Mouse (Mus musculus) neural tube, embryonic 15.5 days (tissue): ENCODE results near the gene Ccdc51. TPM values are rescaled to one million over a fixed set of nuclear protein-coding genes. Genes with fewer than 3 reads are reported as not detected.

ENCODE experiments used
- ATAC-seq: fragments of 200-750 bp; cut with Nextera tagmentation; 2 replicates; pipeline ENCODE4 v1.8.0; 2017; ENCODE audit warnings: mild to moderate bottlenecking, moderate TSS enrichment, moderate library complexity; ENCODE audit not compliant: low FRiP score
- H3K27ac ChIP-seq: fragments of 300-500 bp; sonication (generic); replicated peaks from 2 replicates; pipeline ENCODE4 v1.5.1; 2015; ENCODE audit warnings: mild to moderate bottlenecking, inconsistent platforms
- H3K27me3 ChIP-seq: fragments of 300-500 bp; sonication (generic); replicated peaks from 2 replicates; pipeline ENCODE4 v1.6.1; 2015; ENCODE audit warnings: inconsistent platforms
- H3K36me3 ChIP-seq: fragments of 300-500 bp; sonication (generic); 2 replicates; pipeline ENCODE4 v1.6.1; 2015; ENCODE audit warnings: inconsistent platforms
- H3K4me1 ChIP-seq: fragments of 300-500 bp; sonication (generic); 2 replicates; pipeline ENCODE4 v1.6.1; 2015; ENCODE audit warnings: inconsistent platforms
- H3K4me2 ChIP-seq: fragments of 300-500 bp; sonication (generic); 2 replicates; pipeline ENCODE4 v1.6.1; 2015; ENCODE audit warnings: inconsistent platforms, mild to moderate bottlenecking, moderate library complexity
- H3K4me3 ChIP-seq: fragments of 300-500 bp; sonication (generic); replicated peaks from 2 replicates; pipeline ENCODE4 v1.5.1; 2015; ENCODE audit warnings: mild to moderate bottlenecking, inconsistent platforms
- H3K9ac ChIP-seq: fragments of 300-500 bp; sonication (generic); replicated peaks from 2 replicates; pipeline ENCODE4 v1.6.1; 2015; ENCODE audit warnings: mild to moderate bottlenecking, inconsistent platforms
- H3K9me3 ChIP-seq: fragments of 300-500 bp; sonication (generic); replicated peaks from 2 replicates; pipeline ENCODE4 v1.6.1; 2016; ENCODE audit warnings: inconsistent platforms
- WGBS: fragments of 180-500 bp; shearing (Covaris S2); methylation state at CpG from one replicate; pipeline ENCODE4 v1.1.7; 2015; ENCODE audit warnings: mixed read lengths; 5-methylcytosine and 5-hydroxymethylcytosine counted together
- polyA plus RNA-seq: library from polyadenylated mRNA; unstranded; fragments of >200 nt; fragmentation: Nextera tagmentation; extraction: Ambion mirVana; gene quantifications from 2 replicates; pipeline ENCODE4 v1.2.1, GENCODE M21; 2015

Gene Ccdc51
- polyA plus RNA-seq, 1 experiment from 2014 or later: 12.2 TPM

GRCm38 (mm10) chr9:109098969-109099368 is 16.7 kb downstream of the Ccdc51 start:
- Histone ChIP-seq H3K9ac (peak overlapping the region; percentile 14; the same call in 1 of the 2 replicates), H3K36me3 (peaks cover 10% of the 10 kb centered on the region; the same call in 1 of the 2 replicates), H3K4me1 (peaks cover 68% of the 10 kb centered on the region), H3K4me2 (peak overlapping the region; percentile 71), H3K27me3 (no peaks in the 10 kb centered on the region), H3K9me3 (no peaks in the 10 kb centered on the region), H3K4me3 (no peak overlapping the region), H3K27ac (peak overlapping the region; percentile 97)
- WGBS: 44% methylated on average over 6 of the region's 6 CpGs
- ATAC-seq: no peak

- Histone ChIP-seq H3K27ac (no peak overlapping the region), H3K4me3 (no peak overlapping the region), H3K9ac (no peak overlapping the region), H3K27me3 (no peaks in the 10 kb centered on the region), H3K4me2 (no peak overlapping the region), H3K36me3 (peaks cover 16% of the 10 kb centered on the region), H3K9me3 (no peaks in the 10 kb centered on the region), H3K4me1 (peaks cover 73% of the 10 kb centered on the region)
- ATAC-seq: no peak
- WGBS: 85% methylated on average over 20 of the region's 20 CpGs
These were observed 18.1 kb downstream of the Ccdc51 start for GRCm38 (mm10) chr9:109100307-109100928.

- no peak overlapping the region for H3K9ac ChIP-seq
- H3K36me3 ChIP-seq: peaks cover 29% of the 10 kb centered on the region
- H3K9me3 ChIP-seq: no peaks in the 10 kb centered on the region
- no peak overlapping the region for H3K4me3 ChIP-seq
- no peak for ATAC-seq
- peaks cover 70% of the 10 kb centered on the region for H3K4me1 ChIP-seq
- no peak overlapping the region for H3K27ac ChIP-seq
- no peaks in the 10 kb centered on the region for H3K27me3 ChIP-seq
- WGBS: 94% methylated on average over 5 of the region's 5 CpGs
- H3K4me2 ChIP-seq: no peak overlapping the region
These were observed 19.7 kb downstream of the Ccdc51 start for GRCm38 (mm10) chr9:109101933-109102445.

- Histone ChIP-seq H3K9ac (no peak overlapping the region), H3K27ac (no peak overlapping the region), H3K4me1 (peaks cover 67% of the 10 kb centered on the region), H3K4me2 (no peak overlapping the region), H3K9me3 (no peaks in the 10 kb centered on the region), H3K27me3 (no peaks in the 10 kb centered on the region), H3K36me3 (peaks cover 29% of the 10 kb centered on the region), H3K4me3 (no peak overlapping the region)
- WGBS: 94% methylated on average over 3 of the region's 3 CpGs
- no peak for ATAC-seq
These were observed 20.2 kb downstream of the Ccdc51 start for GRCm38 (mm10) chr9:109102541-109102940.

- Histone ChIP-seq H3K9me3 (no peaks in the 10 kb centered on the region), H3K4me3 (no peak overlapping the region), H3K4me1 (peaks cover 60% of the 10 kb centered on the region), H3K27me3 (no peaks in the 10 kb centered on the region), H3K9ac (no peak overlapping the region), H3K27ac (no peak overlapping the region), H3K4me2 (no peak overlapping the region), H3K36me3 (peaks cover 35% of the 10 kb centered on the region)
- no peak for ATAC-seq
- WGBS: 75% methylated on average over 7 of the region's 7 CpGs
These were observed 21.0 kb downstream of the Ccdc51 start for GRCm38 (mm10) chr9:109103250-109103649.

GRCm38 (mm10) chr9:109104083-109104482 is 21.8 kb downstream of the Ccdc51 start:
- Histone ChIP-seq H3K9me3 (no peaks in the 10 kb centered on the region), H3K4me1 (peaks cover 51% of the 10 kb centered on the region), H3K9ac (no peak overlapping the region), H3K27ac (peak overlapping the region; percentile 28; the same call in 1 of the 2 replicates), H3K4me3 (no peak overlapping the region), H3K36me3 (peaks cover 44% of the 10 kb centered on the region), H3K4me2 (no peak overlapping the region), H3K27me3 (no peaks in the 10 kb centered on the region)
- 83% methylated on average over 9 of the region's 9 CpGs for WGBS
- ATAC-seq: no peak

- Histone ChIP-seq H3K4me1 (peaks cover 43% of the 10 kb centered on the region), H3K4me2 (peak overlapping the region; percentile 19; the same call in 1 of the 2 replicates), H3K27me3 (no peaks in the 10 kb centered on the region), H3K4me3 (no peak overlapping the region), H3K36me3 (peaks cover 53% of the 10 kb centered on the region), H3K9me3 (no peaks in the 10 kb centered on the region), H3K9ac (peak overlapping the region; percentile 20; the same call in 1 of the 2 replicates), H3K27ac (peak overlapping the region; percentile 56; the same call in 1 of the 2 replicates)
- ATAC-seq: 0 out of 2 replicates have a peak, but pooled peaks have one; percentile 19
- 59% methylated on average over 12 of the region's 12 CpGs for WGBS
These were observed 22.7 kb downstream of the Ccdc51 start for GRCm38 (mm10) chr9:109105011-109105410.

- Histone ChIP-seq H3K9me3 (no peaks in the 10 kb centered on the region), H3K27ac (peak overlapping the region; percentile 20; the same call in 1 of the 2 replicates), H3K4me2 (no peak overlapping the region), H3K36me3 (peaks cover 59% of the 10 kb centered on the region), H3K4me3 (no peak overlapping the region), H3K9ac (no peak overlapping the region), H3K27me3 (no peaks in the 10 kb centered on the region), H3K4me1 (peaks cover 39% of the 10 kb centered on the region)
- ATAC-seq: no peak
- 94% methylated on average over 12 of the region's 12 CpGs for WGBS
These were observed 23.4 kb downstream of the Ccdc51 start for GRCm38 (mm10) chr9:109105648-109106047.

GRCm38 (mm10) chr9:109107341-109107740 is 25.0 kb downstream of the Ccdc51 start:
- Histone ChIP-seq H3K4me3 (no peak overlapping the region), H3K4me2 (no peak overlapping the region), H3K4me1 (peaks cover 35% of the 10 kb centered on the region), H3K9ac (no peak overlapping the region), H3K27me3 (no peaks in the 10 kb centered on the region), H3K27ac (no peak overlapping the region), H3K9me3 (no peaks in the 10 kb centered on the region), H3K36me3 (peaks cover 70% of the 10 kb centered on the region)
- WGBS: 40% methylated on average over 4 of the region's 6 CpGs
- no peak for ATAC-seq

GRCm38 (mm10) chr9:109110240-109110639 is 27.9 kb downstream of the Ccdc51 start:
- WGBS: 92% methylated on average over 11 of the region's 11 CpGs
- Histone ChIP-seq H3K4me3 (no peak overlapping the region), H3K9me3 (no peaks in the 10 kb centered on the region), H3K4me2 (no peak overlapping the region), H3K27ac (no peak overlapping the region), H3K9ac (no peak overlapping the region), H3K27me3 (no peaks in the 10 kb centered on the region), H3K36me3 (peaks cover 88% of the 10 kb centered on the region), H3K4me1 (peaks cover 13% of the 10 kb centered on the region; the same call in 1 of the 2 replicates)
- ATAC-seq: no peak

GRCm38 (mm10) chr9:109111101-109111500 is 28.8 kb downstream of the Ccdc51 start:
- ATAC-seq: no peak
- no peak overlapping the region for H3K4me3 ChIP-seq
- peaks cover 88% of the 10 kb centered on the region for H3K36me3 ChIP-seq
- no peaks in the 10 kb centered on the region for H3K27me3 ChIP-seq
- H3K4me2 ChIP-seq: no peak overlapping the region
- WGBS: 85% methylated on average over 4 of the region's 4 CpGs
- H3K9ac ChIP-seq: no peak overlapping the region
- no peaks in the 10 kb centered on the region for H3K9me3 ChIP-seq
- H3K4me1 ChIP-seq: 0 out of 2 replicates have a peak, but pooled peaks cover 5% of the 10 kb centered on the region
- no peak overlapping the region for H3K27ac ChIP-seq

- Histone ChIP-seq H3K9me3 (no peaks in the 10 kb centered on the region), H3K4me3 (no peak overlapping the region), H3K4me1 (0 out of 2 replicates have a peak, but pooled peaks cover 5% of the 10 kb centered on the region), H3K36me3 (peaks cover 88% of the 10 kb centered on the region), H3K4me2 (no peak overlapping the region), H3K27ac (no peak overlapping the region), H3K27me3 (no peaks in the 10 kb centered on the region), H3K9ac (no peak overlapping the region)
- no peak for ATAC-seq
- 93% methylated on average over 9 of the region's 9 CpGs for WGBS
These were observed 29.3 kb downstream of the Ccdc51 start for GRCm38 (mm10) chr9:109111591-109111990.
